ENCODE assay signal across 9 mouse cellular contexts in genomic region chr12:80736464-80737282, GRCm38 (mm10). TPM values are rescaled to one million over a fixed set of nuclear protein-coding genes. Genes with fewer than 3 reads are reported as not detected.
A peak's percentile ranks its signal among the peaks of the same experiment; 100 is the strongest.
DNase-seq lines count a peak whose midpoint lies in the region; ATAC-seq lines count a peak whose summit lies in the region.
"Had no signal": no experiment of that assay in that cellular context is flagged by ENCODE, and none has a peak within 500 bp of the region (broad histone marks: within the 10 kb centered on the region; RNA-seq: fewer than 3 reads in every experiment).

No protein-coding gene starts in this region.

- peak; percentile 75 for ATAC-seq in granulocyte monocyte progenitor cell, adult 5-6 weeks (replicated peaks; ENCODE audit: poor library complexity, severe bottlenecking)

- peak; percentile 59 for DNase-seq in kidney, postnatal 10 days
- DNase-seq in kidney, adult 8-10 months, result no peak
- DNase-seq in cerebellum, postnatal 36 days, result peak; percentile 8 to 22
- DNase-seq in left cerebral cortex, postnatal 4 days, result peak; percentile 88
- DNase-seq in retina, postnatal 1 day, result peak; percentile 87
- no peak for DNase-seq in urinary bladder, postnatal 36 days (ENCODE audit: low spot score in 2 of 2)
- DNase-seq in gastrocnemius, postnatal 25 days, result no peak

- intact Hi-C loops in left cerebral cortex, postnatal 4 days (cut with DNase I), result no loop called here

RNA-seq across cellular contexts. Expression of gene Ccdc177, which starts 23.8 kb away (rescaled TPM):
- total RNA-seq in granulocyte monocyte progenitor cell, adult 5-6 weeks (2014; fragmentation: Nextera tagmentation), result 0.56 TPM in 1 of 2 replicates, not detected in the other
- total RNA-seq in granulocyte monocyte progenitor cell, adult 5-6 weeks (2017), result not detected in 2 replicates
- 10 to 100 TPM; 17.1 to 19.5 TPM for total RNA-seq in left cerebral cortex, postnatal 4 days (2021)
- not detected for total RNA-seq in gastrocnemius, postnatal 25 days (2021)
- total RNA-seq: neutrophil, adult 5-6 weeks had no signal

RNA-seq across cellular contexts. Expression of gene Plekhd1, which starts 44.3 kb away (rescaled TPM):
- not detected in 2 replicates for total RNA-seq in granulocyte monocyte progenitor cell, adult 5-6 weeks (2014; fragmentation: Nextera tagmentation)
- not detected in 2 replicates for total RNA-seq in granulocyte monocyte progenitor cell, adult 5-6 weeks (2017)
- 1 to 10 TPM; 1.4 to 1.6 TPM for total RNA-seq in left cerebral cortex, postnatal 4 days (2021)
- not detected for total RNA-seq in gastrocnemius, postnatal 25 days (2021)
- total RNA-seq: neutrophil, adult 5-6 weeks had no signal

RNA-seq across cellular contexts. Expression of gene Susd6, which starts 53.6 kb away (rescaled TPM):
- total RNA-seq in granulocyte monocyte progenitor cell, adult 5-6 weeks (2014; fragmentation: Nextera tagmentation), result 21.7 and 22.0 TPM in 2 replicates
- total RNA-seq in granulocyte monocyte progenitor cell, adult 5-6 weeks (2017), result 14.0 and 16.4 TPM in 2 replicates
- total RNA-seq in left cerebral cortex, postnatal 4 days (2021), result 10 to 100 TPM; 19.6 to 21.4 TPM
- 10 to 100 TPM; 26.7 to 28.1 TPM for total RNA-seq in gastrocnemius, postnatal 25 days (2021)

Comparison
In these comparisons a context has a peak if more than half of its experiments do, and no peak if none do; other contexts are left out.
1. DNase-seq: peak in kidney, postnatal 10 days (single experiment), cerebellum, postnatal 36 days (2 of 2), left cerebral cortex, postnatal 4 days (single experiment) and retina, postnatal 1 day (single experiment); none in kidney, adult 8-10 months (0 of 2), urinary bladder, postnatal 36 days (0 of 2) and gastrocnemius, postnatal 25 days (single experiment).
2. RNA of gene Ccdc177, which starts 23.8 kb away (total RNA-seq): 17.1 to 19.5 TPM in left cerebral cortex, postnatal 4 days; not detected in gastrocnemius, postnatal 25 days and 0.56 TPM in granulocyte monocyte progenitor cell, adult 5-6 weeks; every median in the first group is over 10 times any median in the second.